Mouse (Mus musculus) lung, embryonic 14.5 days (tissue): Measurements from ENCODE around the gene Pcbp4. TPM values are rescaled to one million over a fixed set of nuclear protein-coding genes. Genes with fewer than 3 reads are reported as not detected.
A peak's percentile ranks its signal among the peaks of the same experiment; 100 is the strongest.

Experiments
- ATAC-seq: fragments of 200-750 bp; cut with Nextera tagmentation; 2 replicates; pipeline ENCODE4 v1.8.0; 2017; ENCODE audit warnings: mild to moderate bottlenecking, moderate TSS enrichment, moderate library complexity; ENCODE audit not compliant: insufficient read depth
- DNase-seq: peaks from one replicate; pipeline ENCODE4 v3.0.0-alpha.2; 2015
- H3K27ac ChIP-seq: fragments of 300-500 bp; sonication (generic); 2 replicates; pipeline ENCODE4 v1.5.1; 2014; ENCODE audit warnings: low read depth, mild to moderate bottlenecking, moderate library complexity
- H3K27me3 ChIP-seq: fragments of 300-500 bp; sonication (generic); 2 replicates; pipeline ENCODE4 v1.6.1; 2014; ENCODE audit warnings: low read length, control low read depth; ENCODE audit not compliant: insufficient read depth
- H3K36me3 ChIP-seq: fragments of 300-500 bp; sonication (generic); 2 replicates; pipeline ENCODE4 v1.6.1; 2014; ENCODE audit warnings: control low read depth; ENCODE audit not compliant: insufficient read depth
- H3K4me1 ChIP-seq: fragments of 300-500 bp; sonication (generic); 2 replicates; pipeline ENCODE4 v1.6.1; 2014; ENCODE audit warnings: antibody characterized with exemption, control low read depth; ENCODE audit not compliant: insufficient read depth
- H3K4me2 ChIP-seq: fragments of 300-500 bp; sonication (generic); 2 replicates; pipeline ENCODE4 v1.6.1; 2014; ENCODE audit warnings: mild to moderate bottlenecking
- H3K4me3 ChIP-seq: fragments of 300-500 bp; sonication (generic); 2 replicates; pipeline ENCODE4 v1.5.1; 2014; ENCODE audit warnings: low read depth, low read length
- H3K9ac ChIP-seq: fragments of 300-500 bp; sonication (generic); 2 replicates; pipeline ENCODE4 v1.6.1; 2014
- H3K9me3 ChIP-seq: fragments of 300-500 bp; sonication (generic); 2 replicates; pipeline ENCODE4 v1.6.1; 2016; ENCODE audit warnings: low read depth, low read length, control low read depth
- CTCF ChIP-seq: IDR thresholded peaks from 2 replicates; pipeline ENCODE4 v1.5.1; 2016; ENCODE audit warnings: antibody characterized with exemption, low read depth
- WGBS: fragments of 180-500 bp; shearing (Covaris S2); extraction: QIAGEN DNeasy Blood & Tissue Kit; methylation state at CpG from one replicate; pipeline ENCODE4 v1.1.7; 2014; 5-methylcytosine and 5-hydroxymethylcytosine counted together
- polyA plus RNA-seq: library from polyadenylated mRNA; unstranded; fragments of >200 nt; fragmentation: Nextera tagmentation; extraction: Ambion mirVana; gene quantifications from 2 replicates; pipeline ENCODE4 v1.2.1, GENCODE M21; 2014

The Pcbp4 gene
- 95.9 and 109 TPM in 2 replicates for polyA plus RNA-seq

DNA sequence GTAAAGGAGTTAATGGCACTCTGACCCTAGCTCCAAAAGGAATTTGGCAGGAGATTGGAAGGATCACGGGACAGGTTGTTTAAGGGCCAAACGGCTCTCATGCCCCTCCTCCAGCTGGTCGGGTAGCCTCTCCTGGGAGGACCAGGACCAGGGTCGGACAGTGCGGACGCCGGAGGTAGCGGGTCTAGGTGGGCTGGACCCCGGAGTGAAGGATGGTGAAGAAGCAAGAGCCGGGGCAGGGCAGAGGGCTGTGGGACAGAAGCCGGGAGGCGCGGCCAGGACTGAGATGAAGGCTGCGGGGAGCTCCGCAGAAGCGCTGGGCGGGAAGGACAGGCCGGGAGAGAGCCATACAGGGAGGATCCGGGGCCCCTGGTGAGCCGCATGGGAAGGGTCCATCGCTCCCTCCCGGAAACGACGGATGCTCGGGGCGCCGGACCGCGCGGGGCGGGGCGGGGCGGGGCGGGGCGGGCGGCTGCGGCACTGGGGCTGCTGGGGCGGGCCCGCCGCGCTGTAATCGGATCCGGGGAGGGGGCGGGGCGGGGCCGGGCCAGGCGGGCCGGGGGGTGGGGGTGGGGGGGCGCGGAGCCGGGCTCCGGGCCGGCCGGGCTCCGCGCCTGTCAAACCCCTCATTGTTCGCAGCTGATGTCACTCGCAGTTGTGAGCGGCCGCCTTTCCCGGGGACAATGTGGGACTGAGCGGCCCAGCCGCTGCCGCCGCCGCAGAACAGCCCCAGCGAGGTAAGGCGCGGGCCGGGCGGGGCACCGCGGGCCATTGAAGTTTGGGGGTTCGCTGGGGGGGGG, at the start of gene Pcbp4:
Gene Pcbp4, plus strand, starts transcription at position 21 of the 800 bp plus-strand sequence.
- Histone ChIP-seq H3K4me1 (peaks cover 50% of the 10 kb centered on the region), H3K27ac (peak within 1 kb of the TSS; percentile 92), H3K4me2 (peak within 1 kb of the TSS; percentile 97), H3K9me3 (no peaks in the 10 kb centered on the region), H3K27me3 (no peaks in the 10 kb centered on the region), H3K4me3 (peak within 1 kb of the TSS; percentile 69), H3K9ac (peak within 1 kb of the TSS; percentile 73), H3K36me3 (no peaks in the 10 kb centered on the region)
- ATAC-seq (peak; percentile 65), DNase-seq (peak; percentile 84)
- no peak for TF ChIP-seq CTCF
- WGBS: under 1% methylated on average over 57 of the region's 74 CpGs

DNA sequence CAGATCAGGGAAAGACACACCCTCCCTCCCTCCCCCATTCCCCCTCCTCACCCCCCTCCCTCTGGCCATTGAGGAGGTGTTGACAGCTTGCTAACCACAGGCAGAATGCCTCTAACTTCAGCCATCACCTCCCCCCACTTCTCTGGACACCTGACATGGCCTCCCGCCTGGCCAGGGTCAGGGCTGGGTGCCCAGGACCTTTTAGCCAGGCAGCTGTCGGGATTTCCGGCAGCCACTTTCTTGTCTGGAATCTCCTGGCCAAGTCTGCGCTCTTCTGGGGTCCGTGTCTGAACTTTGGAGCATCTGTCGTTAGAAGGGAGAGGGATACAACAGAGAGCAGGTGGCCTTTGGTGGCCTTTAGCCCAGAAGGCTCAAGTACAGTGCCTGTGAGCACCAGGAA, 47.8 kb upstream of the Pcbp4 start:
- no peak for TF ChIP-seq CTCF
- no peak overlapping the region for H3K4me2 ChIP-seq
- peaks cover 15% of the 10 kb centered on the region for H3K4me1 ChIP-seq
- no peak overlapping the region for H3K9ac ChIP-seq
- no peak overlapping the region for H3K4me3 ChIP-seq
- H3K27ac ChIP-seq: peak overlapping the region; percentile 5; the same call in 1 of the 2 replicates
- H3K9me3 ChIP-seq: no peaks in the 10 kb centered on the region
- peak; percentile 75 for DNase-seq
- no peaks in the 10 kb centered on the region for H3K27me3 ChIP-seq
- H3K36me3 ChIP-seq: no peaks in the 10 kb centered on the region
- 6% methylated on average over 6 of the region's 6 CpGs for WGBS
- ATAC-seq: peak; percentile 74

DNA sequence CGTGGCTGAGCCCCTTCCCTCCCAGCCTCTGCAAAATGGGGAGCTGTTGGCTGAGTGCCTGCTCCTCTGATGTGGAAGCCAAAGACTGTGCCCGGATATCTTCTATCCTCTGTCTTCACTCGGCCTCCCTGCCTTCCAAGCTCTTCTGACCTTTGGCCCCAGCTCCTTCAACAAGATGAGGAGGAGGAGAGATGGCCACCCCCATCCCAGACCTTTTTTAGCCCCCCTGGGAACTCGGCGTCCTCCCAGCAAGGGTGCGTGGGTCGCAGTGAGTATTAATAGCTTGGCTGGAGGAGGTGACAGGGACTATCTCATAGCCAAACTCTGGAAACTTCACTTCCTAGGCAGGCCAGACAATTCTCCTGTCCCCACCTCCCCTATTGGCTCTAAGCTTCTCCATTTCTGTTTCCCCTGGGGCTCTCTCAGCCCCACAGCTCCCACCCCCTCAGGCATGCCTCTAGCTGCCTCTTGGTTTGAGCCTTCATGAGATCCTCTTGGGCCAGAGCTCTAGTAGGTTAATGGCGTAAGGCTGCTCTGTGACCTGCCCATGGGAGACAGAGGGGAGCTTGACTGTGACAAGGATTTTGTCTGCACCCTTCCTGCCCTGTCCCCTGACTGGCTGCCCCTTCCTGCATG, 46.5 kb upstream of the Pcbp4 start:
- no peak overlapping the region for H3K4me3 ChIP-seq
- ATAC-seq (peak; percentile 51), DNase-seq (peak; percentile 82)
- H3K36me3 ChIP-seq: no peaks in the 10 kb centered on the region
- no peaks in the 10 kb centered on the region for H3K9me3 ChIP-seq
- TF ChIP-seq CTCF: no peak
- 0 out of 2 replicates have a peak overlapping the region, but pooled peaks have one; percentile 10 for H3K4me2 ChIP-seq
- no peak overlapping the region for H3K9ac ChIP-seq
- no peaks in the 10 kb centered on the region for H3K27me3 ChIP-seq
- H3K4me1 ChIP-seq: peaks cover 15% of the 10 kb centered on the region
- H3K27ac ChIP-seq: peak overlapping the region; percentile 5
- 24% methylated on average over 8 of the region's 8 CpGs for WGBS

DNA sequence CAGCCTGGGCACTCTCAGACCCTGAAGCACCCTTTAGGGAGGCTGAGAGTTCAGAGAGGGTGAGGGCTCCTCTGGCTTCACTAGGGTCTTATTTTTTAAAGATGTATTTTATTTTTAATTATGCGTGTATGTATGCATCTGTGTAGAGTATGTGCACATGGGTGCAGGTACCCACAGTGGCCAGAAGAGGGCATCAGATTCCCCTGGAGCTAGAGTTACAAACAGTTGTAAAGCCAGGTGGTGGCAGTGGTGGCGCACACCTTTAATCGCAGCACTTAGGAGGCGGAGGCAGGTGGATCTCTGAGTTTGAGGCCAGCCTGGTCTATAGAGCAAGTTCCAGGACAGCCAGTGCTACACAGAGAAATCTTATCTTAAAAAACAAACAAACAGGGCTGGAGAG, 44.0 kb upstream of the Pcbp4 start:
- peak; percentile 46 for TF ChIP-seq CTCF
- H3K36me3 ChIP-seq: no peaks in the 10 kb centered on the region
- H3K9ac ChIP-seq: no peak overlapping the region
- WGBS: 94% methylated on average over 4 of the region's 4 CpGs
- no peaks in the 10 kb centered on the region for H3K27me3 ChIP-seq
- ATAC-seq: no peak
- DNase-seq: no peak
- no peak overlapping the region for H3K4me2 ChIP-seq
- H3K4me1 ChIP-seq: peaks cover 15% of the 10 kb centered on the region
- no peak overlapping the region for H3K27ac ChIP-seq
- no peaks in the 10 kb centered on the region for H3K9me3 ChIP-seq
- H3K4me3 ChIP-seq: no peak overlapping the region

DNA sequence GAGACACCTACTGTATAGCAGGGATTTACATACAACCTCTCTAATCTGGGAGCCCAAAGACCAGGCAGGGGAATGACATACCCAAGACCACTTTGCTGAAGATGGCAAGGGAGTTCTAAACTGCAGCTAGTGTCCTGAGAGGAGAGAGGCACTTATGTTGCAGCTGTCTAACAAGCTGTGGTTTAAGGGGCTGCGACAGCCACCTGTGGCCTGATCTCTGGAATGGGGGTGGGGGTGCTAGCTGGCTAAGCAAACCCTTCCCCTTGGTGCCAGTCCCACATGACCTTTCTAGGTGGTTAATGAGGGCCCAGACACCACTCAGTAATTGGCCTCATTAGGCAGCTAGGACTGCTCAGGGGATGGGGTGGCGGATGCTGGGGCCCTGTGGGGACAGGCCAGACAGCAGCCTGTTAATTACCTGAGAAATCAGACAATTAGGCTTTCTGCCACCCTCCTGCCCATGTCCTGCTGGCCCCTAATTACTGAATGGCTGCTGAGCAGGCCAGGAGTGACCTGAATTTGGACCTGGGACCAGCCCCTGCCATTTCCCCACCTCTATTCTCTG, 42.9 kb upstream of the Pcbp4 start:
- DNase-seq (no peak), ATAC-seq (no peak)
- Histone ChIP-seq H3K27ac (no peak overlapping the region), H3K4me1 (peaks cover 14% of the 10 kb centered on the region), H3K9me3 (no peaks in the 10 kb centered on the region), H3K4me2 (no peak overlapping the region), H3K36me3 (no peaks in the 10 kb centered on the region), H3K9ac (no peak overlapping the region), H3K27me3 (no peaks in the 10 kb centered on the region), H3K4me3 (no peak overlapping the region)
- TF ChIP-seq CTCF: no peak
- WGBS: 87% methylated on average over 2 of the region's 2 CpGs

DNA sequence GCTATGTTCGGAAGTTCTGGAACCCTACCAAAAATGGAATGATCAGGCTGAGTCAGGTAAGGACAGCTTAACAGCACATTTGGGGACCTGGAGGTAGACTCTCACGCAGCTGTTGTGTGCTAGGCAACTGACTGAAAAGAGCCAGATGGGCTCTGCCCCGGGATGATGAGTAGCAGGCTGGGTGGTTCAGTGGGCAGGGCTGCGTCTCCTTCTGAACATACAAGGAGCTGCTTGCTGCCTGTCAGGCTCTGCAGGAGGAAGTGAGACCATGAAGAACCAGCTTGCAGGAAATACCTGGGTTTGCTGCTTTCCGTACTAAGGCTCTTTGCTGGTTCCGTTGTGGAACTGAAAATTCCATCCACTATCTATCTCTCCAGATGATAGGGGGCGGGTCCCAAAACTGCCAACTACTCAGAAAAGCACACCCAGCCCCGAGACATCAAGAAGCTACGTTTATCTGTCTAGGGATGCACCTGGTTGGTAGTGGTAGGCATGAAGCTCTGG, 41.9 kb upstream of the Pcbp4 start:
- Histone ChIP-seq H3K4me3 (no peak overlapping the region), H3K27ac (no peak overlapping the region), H3K4me2 (no peak overlapping the region; the same call in 1 of the 2 replicates), H3K9me3 (no peaks in the 10 kb centered on the region), H3K36me3 (no peaks in the 10 kb centered on the region), H3K4me1 (peaks cover 10% of the 10 kb centered on the region), H3K9ac (no peak overlapping the region), H3K27me3 (no peaks in the 10 kb centered on the region)
- TF ChIP-seq CTCF: no peak
- DNase-seq (no peak), ATAC-seq (no peak; the same call in 1 of the 2 replicates)
- WGBS: 54% methylated on average over 9 of the region's 9 CpGs

DNA sequence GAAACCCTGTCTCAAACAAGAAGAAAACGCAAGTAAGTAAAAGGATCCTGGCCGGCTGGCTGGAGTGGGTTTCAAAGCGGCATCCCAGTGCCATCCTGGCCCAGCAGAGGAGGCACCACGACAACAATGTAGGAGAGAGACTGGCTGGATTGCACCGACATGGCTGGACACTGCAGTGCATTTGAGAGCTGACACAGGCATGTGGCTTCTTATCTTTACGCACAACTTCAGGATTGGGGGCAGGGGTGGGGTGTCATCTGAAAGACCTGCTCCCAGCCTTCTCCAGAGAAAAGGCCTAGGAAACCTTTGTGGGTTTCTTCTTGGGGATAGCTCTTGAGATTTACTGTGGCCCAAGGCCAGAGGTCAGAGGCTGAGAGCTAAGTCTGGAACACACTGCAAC, 41.4 kb upstream of the Pcbp4 start:
- no peak for TF ChIP-seq CTCF
- no peaks in the 10 kb centered on the region for H3K9me3 ChIP-seq
- no peak overlapping the region; the same call in 1 of the 2 replicates for H3K4me2 ChIP-seq
- no peaks in the 10 kb centered on the region for H3K27me3 ChIP-seq
- ATAC-seq (no peak), DNase-seq (no peak)
- peaks cover 4% of the 10 kb centered on the region; the same call in 1 of the 2 replicates for H3K4me1 ChIP-seq
- H3K4me3 ChIP-seq: no peak overlapping the region
- WGBS: 66% methylated on average over 6 of the region's 6 CpGs
- H3K36me3 ChIP-seq: no peaks in the 10 kb centered on the region
- no peak overlapping the region for H3K9ac ChIP-seq
- H3K27ac ChIP-seq: no peak overlapping the region
